Mouse (Mus musculus): Measurements from ENCODE around the gene Rab33b. TPM values are rescaled to one million over a fixed set of nuclear protein-coding genes. Genes with fewer than 3 reads are reported as not detected.
"Not testable (repeated sequence)": the region's sequence is repeated elsewhere in the genome, so short reads cannot be mapped to it uniquely, and the experiment has no call there.

The Rab33b gene
- total RNA-seq (2014; rRNA removed) (30.2 and 32.4 TPM in 2 replicates), polyA plus RNA-seq (2015; fragmentation: Nextera tagmentation; extraction: Ambion mirVana) (31.8 and 33.2 TPM in 2 replicates)

GRCm38 (mm10) chr3:51483741-51484359 is at the start of gene Rab33b:
TSS of gene Rab33b (plus strand) at chr3:51483920.
- no peaks in the 10 kb centered on the region for H3K36me3 ChIP-seq (ENCODE audit: insufficient read depth, low read length)
- H3K27me3 ChIP-seq (ENCODE audit: insufficient read depth, low read length), result no peaks in the 10 kb centered on the region
- ATAC-seq, result peak; percentile 98
- H3K27ac ChIP-seq, result peak within 1 kb of the TSS; percentile 85
- under 1% methylated on average over 66 of the region's 70 CpGs for WGBS
- H3K9ac ChIP-seq (replicated peaks; ENCODE audit: low read length), result peak within 1 kb of the TSS; percentile 73
- peak; percentile 35 for TF ChIP-seq CTCF (IDR thresholded peaks at IDR 0.05; ENCODE audit: low read depth)
- peaks cover 7% of the 10 kb centered on the region for H3K4me1 ChIP-seq (ENCODE audit: insufficient read depth, low read length)
- peak within 1 kb of the TSS; percentile 61 for H3K4me3 ChIP-seq (ENCODE audit: low read length)
- peak; percentile 97 for DNase-seq (ENCODE audit: low spot score)
- H3K9me3 ChIP-seq (ENCODE audit: low read length), result no peaks in the 10 kb centered on the region
- peak within 1 kb of the TSS; percentile 79 for H3K4me2 ChIP-seq (ENCODE audit: low read depth, low read length)

GRCm38 (mm10) chr3:51434364-51434763 is 49.4 kb upstream of the Rab33b start:
- not testable (repeated sequence) for H3K9ac ChIP-seq (replicated peaks; ENCODE audit: low read length); H3K27me3 ChIP-seq (ENCODE audit: insufficient read depth, low read length); ATAC-seq; H3K36me3 ChIP-seq (ENCODE audit: insufficient read depth, low read length); H3K27ac ChIP-seq; H3K4me3 ChIP-seq (ENCODE audit: low read length); H3K9me3 ChIP-seq (ENCODE audit: low read length); DNase-seq (ENCODE audit: low spot score); H3K4me2 ChIP-seq (ENCODE audit: low read depth, low read length); H3K4me1 ChIP-seq (ENCODE audit: insufficient read depth, low read length)
- WGBS, result 88% methylated on average over 5 of the region's 5 CpGs

GRCm38 (mm10) chr3:51434871-51435595 is 48.7 kb upstream of the Rab33b start:
- H3K27me3 ChIP-seq (ENCODE audit: insufficient read depth, low read length), result no peaks in the 10 kb centered on the region
- H3K4me2 ChIP-seq (ENCODE audit: low read depth, low read length), result no peak overlapping the region
- no peaks in the 10 kb centered on the region for H3K9me3 ChIP-seq (ENCODE audit: low read length)
- TF ChIP-seq CTCF (IDR thresholded peaks at IDR 0.05; ENCODE audit: low read depth), result no peak
- H3K27ac ChIP-seq, result no peak overlapping the region
- H3K4me3 ChIP-seq (ENCODE audit: low read length), result no peak overlapping the region
- WGBS, result 69% methylated on average over 3 of the region's 3 CpGs
- no peak overlapping the region for H3K9ac ChIP-seq (replicated peaks; ENCODE audit: low read length)
- no peaks in the 10 kb centered on the region for H3K36me3 ChIP-seq (ENCODE audit: insufficient read depth, low read length)
- H3K4me1 ChIP-seq (ENCODE audit: insufficient read depth, low read length), result no peaks in the 10 kb centered on the region
- no peak for ATAC-seq
- DNase-seq (ENCODE audit: low spot score), result no peak

- no peak for ATAC-seq
- H3K9me3 ChIP-seq (ENCODE audit: low read length), result no peaks in the 10 kb centered on the region
- WGBS, result 96% methylated on average over 2 of the region's 2 CpGs
Observed at GRCm38 (mm10) chr3:51468530-51468929, 15.2 kb upstream of the Rab33b start.

GRCm38 (mm10) chr3:51475706-51476105 is 8.0 kb upstream of the Rab33b start:
- Histone ChIP-seq H3K27me3 (ENCODE audit: insufficient read depth, low read length) (no peaks in the 10 kb centered on the region), H3K27ac (no peak overlapping the region), H3K36me3 (ENCODE audit: insufficient read depth, low read length) (peaks cover 21% of the 10 kb centered on the region; the same call in 1 of the 2 replicates), H3K9me3 (ENCODE audit: low read length) (no peaks in the 10 kb centered on the region), H3K9ac (replicated peaks; ENCODE audit: low read length) (no peak overlapping the region), H3K4me1 (ENCODE audit: insufficient read depth, low read length) (no peaks in the 10 kb centered on the region), H3K4me3 (ENCODE audit: low read length) (no peak overlapping the region), H3K4me2 (ENCODE audit: low read depth, low read length) (no peak overlapping the region)
- 79% methylated on average over 4 of the region's 4 CpGs for WGBS
- ATAC-seq (no peak), DNase-seq (ENCODE audit: low spot score) (no peak)
- no peak for TF ChIP-seq CTCF (IDR thresholded peaks at IDR 0.05; ENCODE audit: low read depth)

More at GRCm38 (mm10) chr3:51468530-51468929, 15.2 kb upstream of the Rab33b start:
- H3K9ac ChIP-seq (replicated peaks; ENCODE audit: low read length), result no peak overlapping the region
- H3K4me3 ChIP-seq (ENCODE audit: low read length), result no peak overlapping the region
- peaks cover 38% of the 10 kb centered on the region for H3K36me3 ChIP-seq (ENCODE audit: insufficient read depth, low read length)
- H3K4me1 ChIP-seq (ENCODE audit: insufficient read depth, low read length), result no peaks in the 10 kb centered on the region
- TF ChIP-seq CTCF (IDR thresholded peaks at IDR 0.05; ENCODE audit: low read depth), result no peak
- no peak overlapping the region for H3K4me2 ChIP-seq (ENCODE audit: low read depth, low read length)
- H3K27me3 ChIP-seq (ENCODE audit: insufficient read depth, low read length), result no peaks in the 10 kb centered on the region
- H3K27ac ChIP-seq, result no peak overlapping the region
- DNase-seq (ENCODE audit: low spot score), result no peak

GRCm38 (mm10) chr3:51479893-51480292 is 3.8 kb upstream of the Rab33b start:
- H3K27ac ChIP-seq, result no peak overlapping the region
- TF ChIP-seq CTCF (IDR thresholded peaks at IDR 0.05; ENCODE audit: low read depth), result no peak
- no peak overlapping the region for H3K9ac ChIP-seq (replicated peaks; ENCODE audit: low read length)
- H3K9me3 ChIP-seq (ENCODE audit: low read length), result no peaks in the 10 kb centered on the region
- ATAC-seq (no peak), DNase-seq (ENCODE audit: low spot score) (no peak)
- no peak overlapping the region for H3K4me3 ChIP-seq (ENCODE audit: low read length)
- H3K36me3 ChIP-seq (ENCODE audit: insufficient read depth, low read length), result peaks cover 8% of the 10 kb centered on the region; the same call in 1 of the 2 replicates
- no peaks in the 10 kb centered on the region for H3K4me1 ChIP-seq (ENCODE audit: insufficient read depth, low read length)
- WGBS, result 34% methylated on average over 2 of the region's 2 CpGs
- no peak overlapping the region for H3K4me2 ChIP-seq (ENCODE audit: low read depth, low read length)
- H3K27me3 ChIP-seq (ENCODE audit: insufficient read depth, low read length), result no peaks in the 10 kb centered on the region

- H3K4me2 ChIP-seq (ENCODE audit: low read depth, low read length), result no peak overlapping the region
Observed at GRCm38 (mm10) chr3:51481059-51481458, 2.7 kb upstream of the Rab33b start.

More at GRCm38 (mm10) chr3:51481059-51481458, 2.7 kb upstream of the Rab33b start:
- peak; percentile 82 for TF ChIP-seq CTCF (IDR thresholded peaks at IDR 0.05; ENCODE audit: low read depth)
- DNase-seq (ENCODE audit: low spot score), result peak; percentile 78
- peaks cover 7% of the 10 kb centered on the region; the same call in 1 of the 2 replicates for H3K4me1 ChIP-seq (ENCODE audit: insufficient read depth, low read length)
- no peak overlapping the region for H3K27ac ChIP-seq
- ATAC-seq, result no peak
- H3K9ac ChIP-seq (replicated peaks; ENCODE audit: low read length), result no peak overlapping the region
- peaks cover 6% of the 10 kb centered on the region; the same call in 1 of the 2 replicates for H3K36me3 ChIP-seq (ENCODE audit: insufficient read depth, low read length)
- H3K9me3 ChIP-seq (ENCODE audit: low read length), result no peaks in the 10 kb centered on the region
- H3K27me3 ChIP-seq (ENCODE audit: insufficient read depth, low read length), result no peaks in the 10 kb centered on the region
- no peak overlapping the region for H3K4me3 ChIP-seq (ENCODE audit: low read length)

Measured in hindbrain, postnatal 0 days (tissue).